Mouse (Mus musculus) natural killer cell, adult 2 months (primary cell): ENCODE data around the gene Syt1.

Experiments
- DNase-seq, 2 experiments: peaks; one replicate each; pipeline ENCODE4 v3.0.0; 2022; ENCODE audit warnings: low spot score in 2 of 2

The Syt1 gene

GRCm38 (mm10) chr10:108448421-108448820 is 562.4 kb downstream of the Syt1 start:
- no peak for DNase-seq
